Mouse (Mus musculus) left cerebral cortex, postnatal 25 days (tissue): ENCODE data around the gene Xrcc3. TPM values are rescaled to one million over a fixed set of nuclear protein-coding genes. Genes with fewer than 3 reads are reported as not detected.

Experiments used
- DNase-seq, 2 experiments: peaks; one replicate each; pipeline ENCODE4 v3.0.0; 2022; ENCODE audit warnings: low spot score in 2 of 2, mixed read lengths in 1 of 2
- intact Hi-C: fragments of 180-260 bp; cut with DNase I; formaldehyde crosslinking; loops from one replicate; pipeline ENCODE4 v1.15.1; 2025
- total RNA-seq, 2 experiments: library from RNA; stranded (reverse); gene quantifications; 2 replicates each; pipeline ENCODE4 v1.2.3; 2021

Gene Xrcc3
- total RNA-seq, 2 experiments from 2014 or later, result 3.3 to 4.2 TPM

- intact Hi-C loops, result no loop called here
Measured at GRCm38 (mm10) chr12:111817991-111818390, 4.3 kb upstream of the Xrcc3 start.

GRCm38 (mm10) chr12:111816967-111817366 lies 3.3 kb upstream of the Xrcc3 start:
- no peak for DNase-seq
- intact Hi-C loops, result no loop called here

More at GRCm38 (mm10) chr12:111817991-111818390, 4.3 kb upstream of the Xrcc3 start:
- DNase-seq, result no peak

- peak; percentile 67 to 88 for DNase-seq
- intact Hi-C loops, result no loop called here
Measured at GRCm38 (mm10) chr12:111816528-111816927, 2.9 kb upstream of the Xrcc3 start.

- DNase-seq, result no peak
- intact Hi-C loops, result loop anchor here (5.0 kb wide), 1 partner anchor 277 kb away; no protein-coding TSS in a partner anchor
Measured at GRCm38 (mm10) chr12:111814769-111815762, 1.4 kb upstream of the Xrcc3 start.

GRCm38 (mm10) chr12:111813111-111813765 lies 435 bp downstream of the Xrcc3 start:
- DNase-seq, result no peak
- intact Hi-C loops, result loop anchor here (5.0 kb wide), 1 partner anchor 279 kb away; no protein-coding TSS in a partner anchor

- intact Hi-C loops, result loop anchor here (5.0 kb wide), 1 partner anchor 280 kb away; no protein-coding TSS in a partner anchor
Measured at GRCm38 (mm10) chr12:111812611-111813010, 1.1 kb downstream of the Xrcc3 start.

GRCm38 (mm10) chr12:111812075-111812474 lies 1.6 kb downstream of the Xrcc3 start:
- intact Hi-C loops, result loop anchor here (5.0 kb wide), 1 partner anchor 280 kb away; no protein-coding TSS in a partner anchor
- no peak for DNase-seq

More at GRCm38 (mm10) chr12:111812611-111813010, 1.1 kb downstream of the Xrcc3 start:
- DNase-seq, result no peak

GRCm38 (mm10) chr12:111809762-111810161 lies 3.9 kb downstream of the Xrcc3 start:
- peak; percentile 61 to 70 for DNase-seq
- intact Hi-C loops, result loop anchor here (5.0 kb wide), 1 partner anchor 283 kb away; no protein-coding TSS in a partner anchor

GRCm38 (mm10) chr12:111808775-111809174 lies 4.9 kb downstream of the Xrcc3 start:
- no peak for DNase-seq
- intact Hi-C loops, result no loop called here

- intact Hi-C loops, result no loop called here
- DNase-seq, result no peak
Measured at GRCm38 (mm10) chr12:111803538-111803937, 10.1 kb downstream of the Xrcc3 start.

GRCm38 (mm10) chr12:111800459-111801183 lies 13.1 kb downstream of the Xrcc3 start:
- intact Hi-C loops, result no loop called here
- no peak for DNase-seq

- intact Hi-C loops, result no loop called here
- DNase-seq, result no peak
Measured at GRCm38 (mm10) chr12:111798493-111798892, 15.2 kb downstream of the Xrcc3 start.

- intact Hi-C loops, result no loop called here
- no peak for DNase-seq
Measured at GRCm38 (mm10) chr12:111797251-111797650, 16.4 kb downstream of the Xrcc3 start.

- DNase-seq, result no peak
- intact Hi-C loops, result no loop called here
Measured at GRCm38 (mm10) chr12:111795180-111795895, 18.3 kb downstream of the Xrcc3 start.

GRCm38 (mm10) chr12:111794526-111795179 lies 19.0 kb downstream of the Xrcc3 start:
- intact Hi-C loops, result no loop called here
- no peak for DNase-seq

- intact Hi-C loops, result no loop called here
- peak in 1 of 2 experiments; percentile 74 for DNase-seq
Measured at GRCm38 (mm10) chr12:111794102-111794501, 19.6 kb downstream of the Xrcc3 start.

- intact Hi-C loops, result no loop called here
- peak in 1 of 2 experiments; percentile 76 for DNase-seq
Measured at GRCm38 (mm10) chr12:111791474-111792104, 22.1 kb downstream of the Xrcc3 start.

- intact Hi-C loops, result no loop called here
Measured at GRCm38 (mm10) chr12:111790631-111791030, 23.0 kb downstream of the Xrcc3 start.

More at GRCm38 (mm10) chr12:111790631-111791030, 23.0 kb downstream of the Xrcc3 start:
- no peak for DNase-seq
